Mouse (Mus musculus) ovary, postnatal 14 days (tissue): ENCODE measurements around the gene Prpf3.
"Not testable (repeated sequence)": the region's sequence is repeated elsewhere in the genome, so short reads cannot be mapped to it uniquely, and the experiment has no call there.

Experiments used
- DNase-seq: peaks from one replicate; pipeline ENCODE4 v3.0.0; 2022; ENCODE audit warnings: low spot score

Gene Prpf3

GRCm38 (mm10) chr3:95881979-95882815 is 26.5 kb upstream of the Prpf3 start, which contains the start of gene Ciart:
TSS of gene Ciart (minus strand) at chr3:95882251.
- peak; percentile 86 for DNase-seq

- no peak for DNase-seq
These were observed 23.4 kb upstream of the Prpf3 start for GRCm38 (mm10) chr3:95879063-95879462.

- no peak for DNase-seq
These were observed 16.4 kb upstream of the Prpf3 start for GRCm38 (mm10) chr3:95872048-95872447.

DNA sequence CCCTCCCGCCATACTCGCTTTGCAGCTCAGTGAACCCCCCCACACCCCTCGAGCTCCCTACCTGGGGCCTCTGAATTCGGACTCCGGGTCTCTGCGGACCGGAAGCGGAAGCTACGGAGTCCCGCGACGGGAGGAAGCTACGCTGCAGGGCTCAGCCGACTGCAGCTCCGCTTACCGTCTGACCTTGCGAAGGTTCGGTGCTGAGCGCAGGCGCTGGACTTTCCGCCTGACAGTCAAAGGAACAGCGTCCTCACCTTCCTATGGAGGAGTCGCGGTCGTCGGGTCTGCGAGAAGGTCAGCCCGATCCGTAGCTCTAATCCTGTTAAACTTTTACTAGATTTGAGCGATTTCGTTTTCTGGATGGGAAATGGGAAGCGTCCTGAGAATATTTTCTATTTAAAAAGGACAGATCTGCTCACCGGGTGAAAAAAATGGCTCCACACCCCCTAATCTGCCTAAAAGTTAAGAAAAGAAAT is 15.7 kb upstream of the Prpf3 start, which contains the start of gene Mrps21:
Gene Mrps21, minus strand, starts transcription at position 128 of the 476 bp plus-strand sequence.
- peak; percentile 73 for DNase-seq

DNA sequence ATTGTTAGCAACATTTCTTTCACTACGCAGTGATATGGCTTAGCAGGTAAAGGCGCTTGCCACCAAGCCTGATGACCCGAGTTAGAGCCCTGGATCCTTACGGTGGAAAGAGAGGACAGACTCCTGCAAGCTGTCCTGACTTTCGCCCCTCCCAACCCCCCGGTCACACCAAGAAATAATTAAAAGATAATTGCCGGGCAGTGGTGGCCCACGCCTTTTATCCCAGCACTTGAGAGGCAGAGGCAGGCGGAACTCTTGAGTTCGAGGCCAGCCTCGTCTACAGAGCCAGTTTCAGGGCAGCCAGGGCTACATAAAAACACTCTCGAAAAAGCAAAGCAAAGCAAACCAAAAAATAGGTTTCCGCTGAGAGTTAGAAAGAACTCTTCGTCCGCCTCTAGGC is 15.3 kb upstream of the Prpf3 start:
- DNase-seq, result no peak

DNA sequence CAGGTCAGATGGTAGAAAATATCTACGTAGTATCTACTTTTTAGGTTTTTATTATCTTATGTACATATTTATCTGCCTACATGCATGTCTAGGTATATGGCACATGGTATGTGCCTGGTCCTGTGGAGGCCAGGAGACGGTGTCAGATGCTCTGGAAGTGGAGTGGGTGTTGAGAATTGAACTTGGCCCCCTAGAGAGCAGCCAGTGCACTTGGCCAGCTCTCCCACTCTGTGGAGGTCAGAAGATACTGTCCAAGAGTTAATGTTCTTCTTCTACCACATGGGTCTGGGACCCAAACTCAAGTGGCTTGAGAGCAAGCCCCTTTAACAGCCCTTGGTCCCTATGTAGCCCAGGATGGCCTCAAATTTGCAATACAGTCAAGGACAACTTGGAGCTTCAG is 11.7 kb upstream of the Prpf3 start:
- no peak for DNase-seq

DNA sequence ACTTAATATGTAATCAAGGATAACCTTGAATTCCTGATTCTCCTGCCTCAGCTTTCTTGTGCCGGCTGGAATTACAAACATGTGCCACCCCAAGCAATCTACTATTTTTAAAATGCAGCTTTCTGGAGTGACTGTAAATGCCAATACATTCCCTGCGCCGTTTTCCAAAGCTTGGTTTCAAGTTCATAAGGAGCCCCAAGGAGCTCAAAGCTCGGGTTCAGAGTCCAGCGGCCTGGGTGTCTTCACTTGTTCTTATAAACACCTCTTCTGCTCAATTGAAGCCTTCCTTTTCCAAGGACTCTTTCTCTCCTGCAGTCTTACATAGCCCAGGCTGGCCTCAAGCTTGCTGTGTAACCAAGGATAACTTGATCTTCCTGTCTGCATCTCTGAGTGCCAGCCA is 10.4 kb upstream of the Prpf3 start:
- no peak for DNase-seq

DNA sequence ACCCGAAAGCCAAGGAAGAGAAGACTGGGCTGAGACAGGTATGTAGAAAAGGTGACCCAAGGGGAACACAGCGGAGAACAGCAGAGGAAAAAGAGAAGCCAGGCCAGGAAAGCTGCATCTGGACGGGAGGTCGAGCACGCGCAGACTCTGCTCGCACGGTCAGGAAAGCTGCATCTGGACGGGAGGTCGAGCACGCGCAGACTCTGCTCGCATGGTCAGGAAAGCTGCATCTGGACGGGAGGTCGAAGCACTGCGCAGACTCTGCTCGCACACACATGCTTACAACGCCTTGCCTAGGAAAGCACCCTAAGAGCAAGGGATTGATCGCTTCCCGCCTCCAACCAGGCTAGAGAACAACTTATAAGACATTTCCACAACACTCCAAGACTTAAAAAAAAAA is 9.9 kb upstream of the Prpf3 start:
- no peak for DNase-seq

DNA sequence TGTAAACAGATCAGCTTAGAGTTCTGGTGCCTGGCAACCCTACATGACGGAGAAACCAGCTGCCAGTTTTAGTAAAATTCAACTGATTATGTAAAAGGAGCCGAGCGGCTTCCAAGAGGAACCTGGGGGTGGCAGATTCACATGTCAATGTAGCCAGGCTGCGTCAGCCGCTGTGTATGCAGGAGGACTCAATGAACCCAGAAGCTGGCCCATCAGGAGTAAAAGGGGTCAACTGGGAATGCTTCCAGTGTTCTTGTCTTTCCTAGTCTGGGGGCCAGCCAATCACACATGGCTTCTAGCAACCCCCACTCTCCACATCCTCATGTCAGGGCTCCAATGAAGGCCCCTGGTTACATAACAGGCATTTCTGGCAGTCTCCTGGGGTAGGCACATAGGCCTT is 9.4 kb upstream of the Prpf3 start:
- no peak for DNase-seq

DNA sequence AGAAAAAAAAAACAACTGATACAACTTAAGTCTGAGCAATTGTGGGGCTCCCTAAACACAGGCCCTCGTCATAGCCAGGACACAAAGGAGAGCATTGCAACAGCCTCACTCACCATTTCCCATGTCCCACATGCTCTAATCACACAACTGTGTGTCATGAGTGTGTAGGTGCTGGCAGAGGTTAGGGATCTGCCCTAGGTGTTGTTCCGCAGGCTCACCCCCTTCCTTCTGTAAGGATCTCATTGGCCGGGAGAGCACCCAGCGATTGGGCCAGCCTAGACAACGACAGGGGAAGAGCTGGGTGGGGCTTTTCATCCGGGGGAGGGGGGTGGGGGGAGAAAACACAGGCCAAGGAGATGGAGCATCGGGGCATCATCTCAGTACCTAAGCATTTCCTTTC is 7.9 kb upstream of the Prpf3 start:
- DNase-seq, result no peak

- DNase-seq, result peak; percentile 73
These were observed 6.1 kb upstream of the Prpf3 start for GRCm38 (mm10) chr3:95861796-95862195.

- DNase-seq, result no peak
These were observed 5.5 kb upstream of the Prpf3 start for GRCm38 (mm10) chr3:95861216-95861615.

GRCm38 (mm10) chr3:95860323-95860722 is 4.6 kb upstream of the Prpf3 start:
- no peak for DNase-seq

- DNase-seq, result not testable (repeated sequence)
These were observed 2.6 kb upstream of the Prpf3 start for GRCm38 (mm10) chr3:95858278-95858677.

GRCm38 (mm10) chr3:95857050-95857449 is 1.4 kb upstream of the Prpf3 start:
- not testable (repeated sequence) for DNase-seq

- DNase-seq, result peak; percentile 11
These were observed 430 bp upstream of the Prpf3 start for GRCm38 (mm10) chr3:95856115-95856514.

DNA sequence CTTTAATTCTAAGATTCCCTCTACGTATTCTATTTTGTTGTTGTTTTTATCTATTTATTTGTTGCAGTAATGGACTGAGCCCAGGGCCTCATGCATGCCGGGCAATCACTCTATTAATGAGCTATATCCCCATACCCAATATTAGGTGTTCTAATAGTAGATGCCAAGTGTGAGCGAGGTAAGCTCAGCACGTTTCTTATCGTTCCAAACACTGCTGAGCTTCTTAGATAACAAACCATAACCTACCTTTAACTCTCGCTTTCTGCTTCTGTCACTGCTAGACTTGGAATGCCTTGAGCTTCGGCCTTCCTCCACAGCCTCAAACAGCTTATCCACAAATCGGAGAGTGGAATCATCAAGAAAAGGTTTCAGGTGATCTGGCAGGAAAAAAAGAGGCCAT is 4.4 kb downstream of the Prpf3 start:
- no peak for DNase-seq

DNA sequence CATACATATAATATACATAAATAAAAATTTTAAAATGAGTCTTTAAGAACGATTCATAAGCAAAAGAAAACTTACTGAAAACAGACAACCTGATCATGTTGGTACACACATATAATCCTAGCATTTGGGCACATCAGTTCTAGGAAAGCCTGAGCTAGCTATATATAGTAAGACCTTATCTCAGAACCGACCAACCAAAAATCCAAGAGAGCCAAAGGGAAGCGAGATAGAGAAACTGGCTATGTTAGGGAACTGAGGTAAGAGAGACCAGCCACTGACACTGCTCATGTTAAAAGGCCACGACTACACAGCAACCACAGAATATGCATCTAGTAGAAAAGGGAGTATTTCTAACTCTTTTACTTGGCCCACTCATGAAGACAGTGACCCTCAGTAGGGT is 5.1 kb downstream of the Prpf3 start:
- DNase-seq, result no peak

DNA sequence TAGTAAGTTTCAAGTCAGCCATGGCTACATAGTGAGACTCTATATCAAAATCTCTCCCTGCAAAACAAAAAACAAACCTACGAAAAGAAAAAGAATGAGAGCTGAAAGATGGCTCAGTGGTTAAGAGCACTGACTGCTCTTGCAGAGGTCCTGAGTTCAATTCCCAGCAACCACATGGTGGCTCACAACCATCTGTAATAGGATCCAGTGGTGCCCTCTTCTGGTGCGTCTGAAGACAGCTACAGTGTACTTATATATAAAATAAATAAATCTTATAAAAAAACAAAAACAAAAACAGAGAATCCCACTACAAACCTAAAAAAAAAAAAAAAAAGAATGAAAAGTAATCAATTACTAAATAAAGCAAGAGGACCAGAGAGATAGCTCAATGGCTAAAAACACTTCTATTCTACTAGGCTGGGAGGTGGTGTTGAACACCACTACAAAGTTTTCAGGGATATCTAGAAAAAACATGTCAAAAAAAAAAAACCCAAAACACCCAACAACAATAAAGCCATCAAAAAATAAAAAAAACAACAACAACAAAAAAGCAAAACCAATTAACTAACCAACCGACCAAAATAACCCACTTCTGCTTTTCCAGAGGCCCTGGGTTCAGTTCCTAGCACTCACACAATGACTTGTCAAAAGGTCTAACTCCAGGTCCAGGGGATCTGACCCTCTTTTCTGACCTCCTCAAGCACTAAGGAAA is 13.0 kb downstream of the Prpf3 start:
- DNase-seq, result no peak

DNA sequence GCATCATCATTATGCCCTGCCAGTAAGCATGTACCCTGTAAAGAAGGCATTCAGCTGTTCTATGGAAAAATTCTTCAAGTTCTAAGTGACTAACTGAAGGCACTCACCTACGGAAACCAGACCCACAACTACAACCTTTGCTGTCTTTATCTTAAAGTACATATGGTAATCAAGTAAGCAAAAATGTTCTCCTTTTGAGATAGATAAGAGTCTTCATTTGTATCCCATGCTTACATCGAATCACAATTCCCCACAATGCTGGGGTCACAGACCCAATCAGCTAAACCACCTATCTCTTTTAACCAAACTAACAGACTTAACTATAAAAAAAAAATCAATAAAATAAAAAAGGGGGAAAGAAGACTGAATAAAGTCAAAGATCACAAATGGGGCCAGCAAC is 16.4 kb downstream of the Prpf3 start:
- DNase-seq, result no peak

- no peak for DNase-seq
These were observed 26.6 kb downstream of the Prpf3 start for GRCm38 (mm10) chr3:95829053-95829452.

GRCm38 (mm10) chr3:95826275-95826674 is 29.4 kb downstream of the Prpf3 start:
- no peak for DNase-seq
